Mouse (Mus musculus) cerebellum, adult 2 months (tissue): ENCODE data around the gene Tchp.

ENCODE experiments used
- CTCF ChIP-seq: fragments of 200-500 bp; IDR thresholded peaks from 2 replicates; pipeline ENCODE4 v1.5.1; 2011; ENCODE audit warnings: low read depth, mild to moderate bottlenecking, control low read depth, low read length, moderate library complexity, borderline replicate concordance; ENCODE audit not compliant: insufficient read depth
- POLR2A ChIP-seq: fragments of 200-500 bp; IDR thresholded peaks from 2 replicates; pipeline ENCODE4 v1.6.1; 2011; ENCODE audit warnings: low read length, control low read depth, borderline replicate concordance; ENCODE audit not compliant: insufficient read depth

GRCm38 (mm10) chr5:114728160-114728559 is 20.6 kb downstream of the Tchp start:
- TF ChIP-seq CTCF: no peak
- no peak for TF ChIP-seq POLR2A
